Mouse (Mus musculus) cortical plate, adult 2 months (tissue): Measurements from ENCODE around the gene Gm49396.

ENCODE experiments used
- CTCF ChIP-seq: fragments of 200-500 bp; IDR thresholded peaks from 2 replicates; pipeline ENCODE4 v1.5.1; 2011; ENCODE audit warnings: mild to moderate bottlenecking, control low read depth, low read length; ENCODE audit not compliant: insufficient read depth; ENCODE audit errors: extremely low read depth
- POLR2A ChIP-seq: fragments of 200-500 bp; IDR thresholded peaks from 2 replicates; pipeline ENCODE4 v1.6.1; 2011; ENCODE audit warnings: mild to moderate bottlenecking, low read length, control low read depth; ENCODE audit not compliant: insufficient read depth; ENCODE audit errors: extremely low read depth

- TF ChIP-seq POLR2A = no peak
- no peak for TF ChIP-seq CTCF
Measured at GRCm38 (mm10) chr7:30520396-30520795, 42.7 kb upstream of the Gm49396 start.
